Mouse (Mus musculus) liver, postnatal 0 days (tissue): ENCODE results near the gene Col17a1. TPM values are rescaled to one million over a fixed set of nuclear protein-coding genes. Genes with fewer than 3 reads are reported as not detected.
A peak's percentile ranks its signal among the peaks of the same experiment; 100 is the strongest.

Experiments used
- ATAC-seq: fragments of 200-750 bp; cut with Nextera tagmentation; 2 replicates; pipeline ENCODE4 v1.8.0; 2017; ENCODE audit warnings: mild to moderate bottlenecking, moderate library complexity
- DNase-seq: peaks from one replicate; pipeline ENCODE4 v3.0.0-alpha.2; 2016
- H3K27ac ChIP-seq: fragments of 300-500 bp; sonication (generic); 2 replicates; pipeline ENCODE4 v1.5.1; 2014; ENCODE audit warnings: antibody characterized with exemption, moderate library complexity, mild to moderate bottlenecking, low read depth
- H3K27me3 ChIP-seq: fragments of 300-500 bp; sonication (generic); 2 replicates; pipeline ENCODE4 v1.6.1; 2014; ENCODE audit warnings: low read length, control low read depth, mixed read lengths; ENCODE audit not compliant: insufficient read depth
- H3K36me3 ChIP-seq: fragments of 300-500 bp; sonication (generic); replicated peaks from 2 replicates; pipeline ENCODE4 v1.6.1; 2014; ENCODE audit warnings: mild to moderate bottlenecking, control low read depth, low read length, moderate library complexity, mixed read lengths; ENCODE audit not compliant: insufficient read depth
- H3K4me1 ChIP-seq: fragments of 300-500 bp; sonication (generic); 2 replicates; pipeline ENCODE4 v1.6.1; 2014; ENCODE audit warnings: antibody characterized with exemption, mild to moderate bottlenecking, control low read depth; ENCODE audit not compliant: insufficient read depth
- H3K4me2 ChIP-seq: fragments of 300-500 bp; sonication (generic); 2 replicates; pipeline ENCODE4 v1.6.1; 2014; ENCODE audit warnings: low read depth, mild to moderate bottlenecking, low read length, moderate library complexity, mixed read lengths
- H3K4me3 ChIP-seq: fragments of 300-500 bp; sonication (generic); 2 replicates; pipeline ENCODE4 v1.5.1; 2014; ENCODE audit warnings: low read depth, low read length
- H3K9ac ChIP-seq: fragments of 300-500 bp; sonication (generic); replicated peaks from 2 replicates; pipeline ENCODE4 v1.6.1; 2014; ENCODE audit warnings: mild to moderate bottlenecking, moderate library complexity
- H3K9me3 ChIP-seq: fragments of 300-500 bp; sonication (generic); 2 replicates; pipeline ENCODE4 v1.6.1; 2016; ENCODE audit warnings: mild to moderate bottlenecking, control low read depth, low read length, mixed read lengths
- CTCF ChIP-seq: sonication (generic); IDR thresholded peaks from 2 replicates; pipeline ENCODE4 v1.5.1; 2016; ENCODE audit warnings: antibody characterized with exemption, low read depth
- EP300 ChIP-seq: IDR thresholded peaks from 2 replicates; pipeline ENCODE4 v1.6.1; 2016; ENCODE audit warnings: antibody characterized with exemption, low read depth, mild to moderate bottlenecking
- WGBS: fragments of 180-500 bp; shearing (Covaris S2); extraction: QIAGEN DNeasy Blood & Tissue Kit; methylation state at CpG from one replicate; pipeline ENCODE4 v1.1.7; 2014; ENCODE audit not compliant: insufficient replicate concordance; 5-methylcytosine and 5-hydroxymethylcytosine counted together
- polyA plus RNA-seq: library from polyadenylated mRNA; unstranded; fragments of >200 nt; fragmentation: Nextera tagmentation; extraction: Ambion mirVana; gene quantifications from 2 replicates; pipeline ENCODE4 v1.2.1, GENCODE M21; 2015

Gene Col17a1
- polyA plus RNA-seq, 1 experiment from 2014 or later: 0.11 TPM

DNA sequence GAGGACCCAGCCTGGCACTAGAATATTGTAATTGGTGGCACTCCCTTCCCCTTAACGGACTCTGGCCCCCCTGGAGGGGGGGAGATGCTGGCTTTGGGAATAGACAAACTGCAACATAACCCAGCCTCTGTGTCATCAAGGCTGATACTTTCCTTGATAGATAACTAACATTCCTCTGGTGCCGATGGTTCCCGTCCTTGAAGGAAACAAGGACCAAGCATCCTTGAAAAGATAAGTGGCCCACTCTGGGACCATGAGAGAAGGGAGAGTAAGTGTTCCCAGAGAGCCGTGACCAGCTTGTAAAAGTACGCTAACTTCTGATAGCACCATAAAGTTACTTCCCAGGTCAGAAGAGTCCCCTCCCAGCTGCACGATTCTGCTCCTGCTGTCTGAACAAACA is 30.6 kb upstream of the Col17a1 start:
- WGBS: 62% methylated on average over 6 of the region's 6 CpGs

DNA sequence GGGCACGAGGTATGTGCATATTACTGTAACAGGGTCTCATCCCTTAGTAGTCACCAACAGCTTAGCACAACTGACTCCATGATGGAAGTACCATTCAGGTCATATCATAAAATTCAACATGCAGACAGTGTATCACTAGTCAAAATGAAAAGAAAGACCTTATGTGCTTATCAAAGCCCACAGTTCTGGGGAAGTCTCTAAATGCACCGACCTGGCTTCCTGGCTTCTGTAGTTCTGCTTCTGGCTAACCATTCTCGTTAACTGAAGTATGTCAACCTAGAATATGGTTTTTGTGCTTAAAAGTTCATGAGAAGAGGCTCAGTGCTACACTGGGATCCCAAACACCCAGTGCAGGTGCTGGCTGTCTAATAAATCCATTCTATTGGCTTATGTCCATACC is 27.3 kb upstream of the Col17a1 start:
- Histone ChIP-seq H3K4me1 (no peaks in the 10 kb centered on the region), H3K27ac (no peak overlapping the region), H3K36me3 (no peaks in the 10 kb centered on the region), H3K9ac (no peak overlapping the region), H3K9me3 (no peaks in the 10 kb centered on the region; the same call in 1 of the 2 replicates), H3K27me3 (no peaks in the 10 kb centered on the region), H3K4me2 (no peak overlapping the region), H3K4me3 (no peak overlapping the region)
- WGBS: 53% methylated on average over 3 of the region's 3 CpGs
- ATAC-seq (no peak), DNase-seq (no peak)
- TF ChIP-seq EP300 (no peak), CTCF (no peak)

More for the DNA sequence above, 30.6 kb upstream of the Col17a1 start:
- Histone ChIP-seq H3K4me2 (no peak overlapping the region), H3K27ac (no peak overlapping the region), H3K36me3 (no peaks in the 10 kb centered on the region), H3K27me3 (no peaks in the 10 kb centered on the region), H3K4me3 (no peak overlapping the region), H3K9me3 (no peaks in the 10 kb centered on the region), H3K9ac (no peak overlapping the region), H3K4me1 (no peaks in the 10 kb centered on the region)
- no peak for DNase-seq
- TF ChIP-seq EP300 (no peak), CTCF (no peak)
- ATAC-seq: no peak

DNA sequence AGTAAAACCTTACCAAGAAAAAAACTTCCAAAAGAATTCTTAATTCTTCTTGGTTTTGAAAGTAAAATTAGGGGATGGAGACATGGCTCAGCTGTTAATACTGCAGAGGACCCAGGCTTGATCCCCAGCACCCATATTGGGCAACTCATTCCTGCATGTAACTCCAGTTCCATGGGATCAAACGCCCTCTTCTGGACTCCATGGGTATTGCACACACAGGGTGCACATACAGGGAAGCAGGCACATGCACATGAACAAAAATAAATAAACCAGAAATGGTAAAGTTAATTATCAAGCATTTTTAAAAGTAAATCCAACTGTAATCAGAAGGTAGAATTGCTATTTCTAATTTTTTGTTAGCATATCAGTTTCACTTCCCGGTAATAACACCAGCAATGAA is 24.2 kb upstream of the Col17a1 start:
- no peaks in the 10 kb centered on the region; the same call in 1 of the 2 replicates for H3K9me3 ChIP-seq
- H3K9ac ChIP-seq: no peak overlapping the region
- ATAC-seq: no peak
- H3K27ac ChIP-seq: no peak overlapping the region
- H3K27me3 ChIP-seq: no peaks in the 10 kb centered on the region
- 56% methylated on average over 2 of the region's 2 CpGs for WGBS
- no peak overlapping the region for H3K4me3 ChIP-seq
- no peak for TF ChIP-seq EP300
- peak; percentile 38 for TF ChIP-seq CTCF
- no peak overlapping the region for H3K4me2 ChIP-seq
- no peak for DNase-seq
- H3K36me3 ChIP-seq: no peaks in the 10 kb centered on the region
- H3K4me1 ChIP-seq: no peaks in the 10 kb centered on the region

DNA sequence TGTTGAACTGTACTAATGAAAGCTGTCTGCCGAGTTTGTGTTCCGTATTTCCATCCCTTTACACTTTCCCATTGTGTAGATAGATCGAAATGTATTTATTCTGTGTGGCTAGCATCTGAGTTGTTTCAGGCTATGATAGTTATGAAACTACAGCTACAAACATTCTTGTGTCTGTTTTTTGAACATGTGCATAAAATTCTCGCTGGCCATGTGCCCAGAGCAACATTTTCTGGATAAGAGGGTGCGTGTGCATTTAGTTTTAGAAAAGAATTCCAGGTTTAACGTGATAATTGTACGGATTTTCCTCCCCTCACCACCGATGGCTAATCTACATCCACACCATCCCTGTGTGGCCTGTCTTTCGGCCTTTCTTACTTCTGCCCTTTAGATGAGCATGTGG is 21.6 kb upstream of the Col17a1 start:
- WGBS: 77% methylated on average over 9 of the region's 9 CpGs
- no peak for ATAC-seq

DNA sequence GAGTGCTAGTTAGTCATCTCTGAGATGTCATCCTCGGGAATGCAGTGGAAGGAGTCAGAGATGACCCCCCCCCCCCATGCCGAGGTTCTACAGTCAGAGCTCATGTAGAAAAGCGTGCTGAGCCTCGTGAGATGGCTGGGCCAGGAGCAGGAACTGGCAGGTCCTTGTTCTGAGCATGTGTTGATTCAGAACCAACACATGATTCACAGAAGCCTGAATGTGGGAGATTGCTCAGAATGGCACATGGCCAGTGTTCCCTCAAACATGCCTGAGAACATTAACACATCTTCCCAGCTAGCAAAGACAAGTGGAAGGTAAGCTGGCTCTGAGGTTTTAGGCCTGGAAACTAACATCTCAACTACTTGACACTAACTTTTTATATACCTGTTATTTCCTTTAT is 18.5 kb upstream of the Col17a1 start:
- TF ChIP-seq CTCF (no peak), EP300 (no peak)
- DNase-seq (no peak), ATAC-seq (no peak)
- no peak overlapping the region for H3K4me3 ChIP-seq
- H3K4me2 ChIP-seq: no peak overlapping the region
- no peaks in the 10 kb centered on the region for H3K9me3 ChIP-seq
- H3K27me3 ChIP-seq: no peaks in the 10 kb centered on the region
- H3K36me3 ChIP-seq: no peaks in the 10 kb centered on the region
- no peaks in the 10 kb centered on the region for H3K4me1 ChIP-seq
- no peak overlapping the region for H3K9ac ChIP-seq
- H3K27ac ChIP-seq: no peak overlapping the region
- WGBS: 79% methylated on average over 4 of the region's 4 CpGs

More for the DNA sequence above, 21.6 kb upstream of the Col17a1 start:
- Histone ChIP-seq H3K4me2 (no peak overlapping the region), H3K36me3 (no peaks in the 10 kb centered on the region), H3K9ac (no peak overlapping the region), H3K27ac (no peak overlapping the region), H3K4me1 (no peaks in the 10 kb centered on the region), H3K4me3 (no peak overlapping the region), H3K9me3 (no peaks in the 10 kb centered on the region; the same call in 1 of the 2 replicates), H3K27me3 (no peaks in the 10 kb centered on the region)
- no peak for DNase-seq
- TF ChIP-seq CTCF (no peak), EP300 (no peak)

DNA sequence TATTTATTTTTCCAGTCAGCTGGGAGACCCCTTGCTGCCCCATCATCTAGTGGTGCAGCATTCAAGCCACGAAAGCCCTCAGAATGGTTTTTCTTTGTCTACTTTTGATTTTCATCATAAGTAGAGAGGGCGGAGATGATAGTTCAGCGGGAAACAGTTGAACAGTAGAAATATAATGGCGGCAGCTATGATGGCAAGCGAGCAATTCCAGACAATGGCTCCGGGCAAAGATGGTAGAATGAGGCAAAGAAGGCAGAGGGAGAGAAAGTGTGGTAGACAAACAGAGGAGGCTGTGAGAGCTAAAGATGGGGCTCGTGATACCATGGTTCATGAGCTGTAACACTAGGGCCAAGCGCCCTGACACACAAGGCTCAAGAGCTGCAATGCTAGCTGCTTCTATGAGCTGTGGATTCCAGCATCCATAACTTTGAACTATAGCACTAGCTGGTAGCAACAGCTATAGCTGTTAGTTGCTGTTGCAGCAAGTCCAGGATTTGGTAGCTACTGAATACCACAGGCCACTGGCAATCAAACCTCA is 13.9 kb upstream of the Col17a1 start:
- TF ChIP-seq EP300 (no peak), CTCF (no peak)
- DNase-seq (no peak), ATAC-seq (no peak)
- 84% methylated on average over 8 of the region's 8 CpGs for WGBS
- no peaks in the 10 kb centered on the region for H3K27me3 ChIP-seq
- H3K9me3 ChIP-seq: no peaks in the 10 kb centered on the region
- H3K4me1 ChIP-seq: no peaks in the 10 kb centered on the region
- no peaks in the 10 kb centered on the region for H3K36me3 ChIP-seq
- H3K27ac ChIP-seq: no peak overlapping the region
- no peak overlapping the region for H3K9ac ChIP-seq
- no peak overlapping the region for H3K4me2 ChIP-seq
- no peak overlapping the region for H3K4me3 ChIP-seq
